Mouse (Mus musculus) heart, embryonic 13.5 days (tissue): ENCODE results near the gene Zc3h6. TPM values are rescaled to one million over a fixed set of nuclear protein-coding genes. Genes with fewer than 3 reads are reported as not detected.
A peak's percentile ranks its signal among the peaks of the same experiment; 100 is the strongest.

Source experiments
- ATAC-seq: fragments of 200-750 bp; cut with Nextera tagmentation; 2 replicates; pipeline ENCODE4 v1.8.0; 2017; ENCODE audit warnings: moderate TSS enrichment; ENCODE audit not compliant: insufficient number of reproducible peaks, low FRiP score, low TSS enrichment; ENCODE audit errors: extremely low read depth
- H3K27ac ChIP-seq: fragments of 300-500 bp; sonication (generic); replicated peaks from 2 replicates; pipeline ENCODE4 v1.5.1; 2015; ENCODE audit warnings: moderate library complexity, mild to moderate bottlenecking, inconsistent platforms
- H3K27me3 ChIP-seq: fragments of 300-500 bp; sonication (generic); replicated peaks from 2 replicates; pipeline ENCODE4 v1.6.1; 2015; ENCODE audit warnings: mild to moderate bottlenecking, inconsistent platforms
- H3K36me3 ChIP-seq: fragments of 300-500 bp; sonication (generic); 2 replicates; pipeline ENCODE4 v1.6.1; 2015; ENCODE audit warnings: mild to moderate bottlenecking, inconsistent platforms
- H3K4me1 ChIP-seq: fragments of 300-500 bp; sonication (generic); 2 replicates; pipeline ENCODE4 v1.6.1; 2015; ENCODE audit warnings: inconsistent platforms
- H3K4me2 ChIP-seq: fragments of 300-500 bp; sonication (generic); 2 replicates; pipeline ENCODE4 v1.6.1; 2015; ENCODE audit warnings: inconsistent platforms, mild to moderate bottlenecking, moderate library complexity
- H3K4me3 ChIP-seq: fragments of 300-500 bp; sonication (generic); 2 replicates; pipeline ENCODE4 v1.5.1; 2015; ENCODE audit warnings: moderate library complexity, mild to moderate bottlenecking, inconsistent platforms
- H3K9ac ChIP-seq: fragments of 300-500 bp; sonication (generic); 2 replicates; pipeline ENCODE4 v1.6.1; 2015; ENCODE audit warnings: inconsistent platforms, mild to moderate bottlenecking, moderate library complexity
- H3K9me3 ChIP-seq: fragments of 300-500 bp; sonication (generic); 2 replicates; pipeline ENCODE4 v1.6.1; 2016; ENCODE audit warnings: inconsistent platforms
- WGBS: fragments of 180-500 bp; shearing (Covaris S2); methylation state at CpG from one replicate; pipeline ENCODE4 v1.1.7; 2015; ENCODE audit warnings: mixed read lengths; 5-methylcytosine and 5-hydroxymethylcytosine counted together
- polyA plus RNA-seq: library from polyadenylated mRNA; unstranded; fragments of >200 nt; fragmentation: Nextera tagmentation; extraction: Ambion mirVana; gene quantifications from 2 replicates; pipeline ENCODE4 v1.2.1, GENCODE M21; 2015

Zc3h6 gene
- polyA plus RNA-seq, 1 experiment from 2014 or later, result 1.2 TPM

- ATAC-seq, result no peak
- H3K27me3 ChIP-seq, result peaks cover 68% of the 10 kb centered on the region
- peak overlapping the region; percentile 73 for H3K9ac ChIP-seq
These were observed 71.3 kb downstream of the Zc3h6 start for GRCm38 (mm10) chr2:129038426-129038936.

GRCm38 (mm10) chr2:129038937-129039631 is 71.9 kb downstream of the Zc3h6 start:
- Histone ChIP-seq H3K9ac (peak overlapping the region; percentile 73), H3K9me3 (no peaks in the 10 kb centered on the region), H3K27ac (no peak overlapping the region), H3K4me2 (peak overlapping the region; percentile 95), H3K36me3 (no peaks in the 10 kb centered on the region), H3K4me1 (peaks cover 10% of the 10 kb centered on the region), H3K4me3 (peak overlapping the region; percentile 57), H3K27me3 (peaks cover 68% of the 10 kb centered on the region)
- ATAC-seq, result no peak
- 3% methylated on average over 62 of the region's 62 CpGs for WGBS

More at GRCm38 (mm10) chr2:129038426-129038936, 71.3 kb downstream of the Zc3h6 start:
- H3K4me1 ChIP-seq, result peaks cover 10% of the 10 kb centered on the region
- no peaks in the 10 kb centered on the region for H3K9me3 ChIP-seq
- no peak overlapping the region for H3K27ac ChIP-seq
- peak overlapping the region; percentile 57 for H3K4me3 ChIP-seq
- no peaks in the 10 kb centered on the region for H3K36me3 ChIP-seq
- 16% methylated on average over 15 of the region's 15 CpGs for WGBS
- peak overlapping the region; percentile 95 for H3K4me2 ChIP-seq

DNA sequence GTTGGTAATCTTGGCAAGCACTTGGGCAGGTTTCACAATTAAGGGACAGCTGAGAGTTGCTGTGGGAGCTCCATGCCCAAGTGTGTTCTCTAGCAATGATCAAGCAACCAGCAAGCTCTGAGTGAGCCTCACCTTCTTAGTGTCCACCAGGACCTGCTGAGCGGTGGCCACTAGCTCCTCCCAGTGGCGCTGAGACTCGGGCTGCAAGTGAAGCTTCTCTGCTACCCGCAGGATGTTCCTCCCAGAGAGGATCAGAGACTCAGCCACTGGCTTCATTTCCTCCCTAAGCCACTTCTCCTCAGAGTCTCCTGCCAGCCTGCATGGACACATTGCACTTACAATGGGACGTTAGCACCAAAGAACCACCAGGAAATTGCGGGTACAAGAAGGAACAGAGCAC is 73.4 kb downstream of the Zc3h6 start:
- H3K36me3 ChIP-seq, result no peaks in the 10 kb centered on the region
- H3K9me3 ChIP-seq, result no peaks in the 10 kb centered on the region
- no peak overlapping the region for H3K4me3 ChIP-seq
- ATAC-seq, result no peak
- H3K9ac ChIP-seq, result no peak overlapping the region
- H3K4me2 ChIP-seq, result no peak overlapping the region
- 24% methylated on average over 6 of the region's 6 CpGs for WGBS
- no peak overlapping the region for H3K27ac ChIP-seq
- H3K4me1 ChIP-seq, result peaks cover 10% of the 10 kb centered on the region
- H3K27me3 ChIP-seq, result peaks cover 64% of the 10 kb centered on the region

GRCm38 (mm10) chr2:129046172-129046845 is 79.1 kb downstream of the Zc3h6 start:
- Histone ChIP-seq H3K4me3 (no peak overlapping the region), H3K9ac (no peak overlapping the region), H3K36me3 (no peaks in the 10 kb centered on the region), H3K4me2 (no peak overlapping the region), H3K9me3 (no peaks in the 10 kb centered on the region), H3K4me1 (no peaks in the 10 kb centered on the region), H3K27ac (no peak overlapping the region), H3K27me3 (peaks cover 13% of the 10 kb centered on the region)
- no peak for ATAC-seq
- WGBS, result 60% methylated on average over 6 of the region's 6 CpGs

DNA sequence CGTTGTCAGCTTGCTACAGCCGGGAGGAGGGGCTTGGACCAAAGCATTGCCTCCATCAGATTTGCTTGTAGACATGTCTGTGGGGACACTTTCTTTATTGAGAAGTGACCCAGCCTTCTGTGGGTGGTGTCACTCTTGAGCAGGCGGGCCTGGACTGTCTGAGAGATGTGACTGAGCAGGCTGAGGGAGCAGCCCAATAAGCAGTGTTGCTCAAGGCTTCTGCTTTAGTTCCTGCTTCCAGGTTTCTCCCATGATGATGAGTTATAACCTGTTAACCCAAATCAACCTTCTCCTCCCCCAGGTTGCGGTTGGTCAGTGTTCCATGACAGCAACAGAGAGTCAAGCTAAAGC is 79.6 kb downstream of the Zc3h6 start:
- no peaks in the 10 kb centered on the region for H3K4me1 ChIP-seq
- peaks cover 8% of the 10 kb centered on the region for H3K27me3 ChIP-seq
- ATAC-seq, result no peak
- no peak overlapping the region for H3K4me2 ChIP-seq
- no peaks in the 10 kb centered on the region for H3K36me3 ChIP-seq
- 71% methylated on average over 4 of the region's 4 CpGs for WGBS
- no peak overlapping the region for H3K4me3 ChIP-seq
- H3K9me3 ChIP-seq, result no peaks in the 10 kb centered on the region
- no peak overlapping the region for H3K9ac ChIP-seq
- H3K27ac ChIP-seq, result no peak overlapping the region

DNA sequence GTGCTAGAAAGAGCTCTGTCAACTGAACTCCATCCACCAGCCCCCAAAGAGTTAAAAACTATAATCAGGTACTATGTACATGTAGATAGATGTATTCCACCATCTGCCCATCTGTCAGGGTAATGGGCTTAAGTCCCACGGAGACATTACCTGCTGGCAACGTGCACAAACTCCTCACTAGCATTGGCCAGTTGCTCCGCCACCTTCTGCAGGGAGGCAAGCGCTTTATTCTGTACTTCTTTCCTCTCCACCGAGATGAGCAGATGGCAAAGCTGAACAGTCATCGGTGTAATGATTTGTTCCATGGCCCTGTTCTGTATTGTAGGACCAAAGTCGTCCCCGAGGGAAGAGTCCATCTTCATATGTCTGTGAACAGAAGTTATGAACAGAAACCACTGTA is 80.6 kb downstream of the Zc3h6 start, which contains the start of gene Vinac1:
TSS of gene Vinac1 (minus strand) at position 362 of the 400 bp plus-strand sequence.
- 71% methylated on average over 8 of the region's 8 CpGs for WGBS
- H3K4me1 ChIP-seq, result no peaks in the 10 kb centered on the region
- no peaks in the 10 kb centered on the region for H3K36me3 ChIP-seq
- no peaks in the 10 kb centered on the region for H3K27me3 ChIP-seq
- ATAC-seq, result no peak
- no peak within 1 kb of the TSS for H3K4me2 ChIP-seq
- no peak within 1 kb of the TSS for H3K4me3 ChIP-seq
- H3K9me3 ChIP-seq, result no peaks in the 10 kb centered on the region
- H3K9ac ChIP-seq, result no peak within 1 kb of the TSS
- H3K27ac ChIP-seq, result no peak within 1 kb of the TSS

GRCm38 (mm10) chr2:129052451-129052983 is 85.3 kb downstream of the Zc3h6 start:
- no peaks in the 10 kb centered on the region for H3K4me1 ChIP-seq
- H3K4me2 ChIP-seq, result no peak overlapping the region
- H3K9ac ChIP-seq, result no peak overlapping the region
- WGBS, result 49% methylated on average over 4 of the region's 4 CpGs
- H3K27ac ChIP-seq, result no peak overlapping the region
- no peaks in the 10 kb centered on the region for H3K36me3 ChIP-seq
- peaks cover 4% of the 10 kb centered on the region; the same call in 1 of the 2 replicates for H3K9me3 ChIP-seq
- ATAC-seq, result no peak
- no peak overlapping the region for H3K4me3 ChIP-seq
- no peaks in the 10 kb centered on the region for H3K27me3 ChIP-seq

DNA sequence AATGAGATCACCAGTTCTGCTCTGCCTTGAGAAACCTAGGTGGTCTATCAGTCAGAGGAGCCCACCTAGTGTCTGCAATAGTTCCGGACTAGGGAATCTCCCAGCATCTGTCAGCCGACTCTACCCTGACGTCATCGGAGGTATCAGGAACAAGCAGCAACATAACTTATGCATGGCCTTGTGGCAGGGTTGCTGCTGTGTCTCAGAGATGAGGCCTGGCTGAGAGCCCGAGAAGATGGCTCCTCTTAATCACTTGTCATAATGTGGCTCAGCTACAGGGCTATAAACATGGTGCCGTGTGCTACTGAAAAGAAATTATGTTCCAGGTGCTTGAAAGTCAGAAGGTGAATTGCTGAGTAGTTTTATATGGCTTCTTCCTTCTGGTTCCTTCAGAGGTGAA is 88.5 kb downstream of the Zc3h6 start:
- H3K9me3 ChIP-seq, result peaks cover 15% of the 10 kb centered on the region; the same call in 1 of the 2 replicates
- H3K4me3 ChIP-seq, result no peak overlapping the region
- H3K9ac ChIP-seq, result no peak overlapping the region
- WGBS, result 80% methylated on average over 6 of the region's 6 CpGs
- no peaks in the 10 kb centered on the region for H3K36me3 ChIP-seq
- H3K4me2 ChIP-seq, result no peak overlapping the region
- ATAC-seq, result no peak
- H3K27me3 ChIP-seq, result no peaks in the 10 kb centered on the region
- no peak overlapping the region for H3K27ac ChIP-seq
- no peaks in the 10 kb centered on the region for H3K4me1 ChIP-seq

DNA sequence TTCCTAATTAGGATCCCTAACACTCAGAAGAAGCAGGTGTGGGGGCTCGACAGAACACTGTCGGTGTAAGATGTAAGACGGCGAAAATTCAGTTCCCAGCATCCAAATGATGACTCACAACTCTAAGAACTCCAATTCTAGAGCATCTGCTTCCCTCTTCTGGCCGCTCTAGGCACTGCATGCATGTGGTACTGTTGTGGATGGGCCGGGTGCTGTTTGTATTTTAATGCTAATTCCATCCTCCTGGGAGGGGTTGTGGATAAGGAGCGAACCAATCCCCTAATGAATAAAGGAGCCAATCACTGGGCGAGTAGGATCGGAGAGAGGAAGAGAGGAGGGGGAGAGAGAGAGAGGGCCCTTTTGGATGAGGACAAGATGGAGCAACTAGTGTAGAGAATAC is 89.4 kb downstream of the Zc3h6 start:
- no peak overlapping the region for H3K27ac ChIP-seq
- no peak overlapping the region for H3K4me2 ChIP-seq
- H3K4me1 ChIP-seq, result no peaks in the 10 kb centered on the region
- no peak overlapping the region for H3K9ac ChIP-seq
- WGBS, result 44% methylated on average over 9 of the region's 9 CpGs
- H3K9me3 ChIP-seq, result peaks cover 15% of the 10 kb centered on the region; the same call in 1 of the 2 replicates
- H3K36me3 ChIP-seq, result no peaks in the 10 kb centered on the region
- H3K27me3 ChIP-seq, result no peaks in the 10 kb centered on the region
- no peak for ATAC-seq
- no peak overlapping the region for H3K4me3 ChIP-seq

DNA sequence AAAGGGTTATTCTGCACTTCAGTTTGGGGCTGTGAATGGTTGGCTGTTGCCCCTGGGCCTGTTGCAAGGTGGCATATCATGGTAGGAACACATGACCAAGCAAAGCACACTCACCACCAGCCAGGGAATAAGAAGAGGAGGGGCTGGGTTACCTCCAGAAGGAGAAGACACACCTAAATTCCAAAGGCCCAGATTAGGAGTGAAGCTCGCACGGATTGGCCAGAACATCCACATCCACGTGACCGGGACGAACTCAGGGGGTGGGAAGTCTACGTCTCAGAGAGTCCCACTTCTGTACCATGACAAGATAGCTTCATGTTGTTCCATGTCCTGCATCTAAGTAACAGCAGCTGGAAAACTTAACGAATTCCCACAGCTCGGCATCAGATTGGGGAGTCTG is 90.1 kb downstream of the Zc3h6 start:
- H3K4me3 ChIP-seq, result no peak overlapping the region
- 88% methylated on average over 8 of the region's 8 CpGs for WGBS
- peaks cover 15% of the 10 kb centered on the region; the same call in 1 of the 2 replicates for H3K9me3 ChIP-seq
- H3K9ac ChIP-seq, result no peak overlapping the region
- no peak for ATAC-seq
- no peaks in the 10 kb centered on the region for H3K36me3 ChIP-seq
- no peak overlapping the region for H3K4me2 ChIP-seq
- H3K27me3 ChIP-seq, result no peaks in the 10 kb centered on the region
- no peaks in the 10 kb centered on the region for H3K4me1 ChIP-seq
- H3K27ac ChIP-seq, result no peak overlapping the region

- no peak; the same call in 1 of the 2 replicates for ATAC-seq
- Histone ChIP-seq H3K9me3 (peaks cover 15% of the 10 kb centered on the region; the same call in 1 of the 2 replicates), H3K4me3 (no peak overlapping the region), H3K4me2 (no peak overlapping the region), H3K36me3 (no peaks in the 10 kb centered on the region), H3K27me3 (no peaks in the 10 kb centered on the region), H3K4me1 (no peaks in the 10 kb centered on the region), H3K27ac (no peak overlapping the region), H3K9ac (no peak overlapping the region)
- WGBS, result 74% methylated on average over 6 of the region's 6 CpGs
These were observed 90.7 kb downstream of the Zc3h6 start for GRCm38 (mm10) chr2:129057920-129058361.
